Mouse (Mus musculus) left cerebral cortex, adult 18-20 months (tissue): Measurements from ENCODE around the gene Pygl. TPM values are rescaled to one million over a fixed set of nuclear protein-coding genes. Genes with fewer than 3 reads are reported as not detected.
"Not testable (repeated sequence)": the region's sequence is repeated elsewhere in the genome, so short reads cannot be mapped to it uniquely, and the experiment has no call there.

Source experiments
- DNase-seq, 2 experiments: peaks; one replicate each; pipeline ENCODE4 v3.0.0; 2021 to 2022; ENCODE audit warnings: low spot score in 2 of 2, mixed read lengths in 1 of 2
- total RNA-seq, 2 experiments: library from RNA; stranded (reverse); gene quantifications; 2 replicates each; pipeline ENCODE4 v1.2.3; 2021

Gene Pygl
- total RNA-seq, 2 experiments from 2014 or later, result 3.8 to 5.8 TPM

GRCm38 (mm10) chr12:70157292-70158066 lies 73.8 kb downstream of the Pygl start:
- no peak for DNase-seq

DNA sequence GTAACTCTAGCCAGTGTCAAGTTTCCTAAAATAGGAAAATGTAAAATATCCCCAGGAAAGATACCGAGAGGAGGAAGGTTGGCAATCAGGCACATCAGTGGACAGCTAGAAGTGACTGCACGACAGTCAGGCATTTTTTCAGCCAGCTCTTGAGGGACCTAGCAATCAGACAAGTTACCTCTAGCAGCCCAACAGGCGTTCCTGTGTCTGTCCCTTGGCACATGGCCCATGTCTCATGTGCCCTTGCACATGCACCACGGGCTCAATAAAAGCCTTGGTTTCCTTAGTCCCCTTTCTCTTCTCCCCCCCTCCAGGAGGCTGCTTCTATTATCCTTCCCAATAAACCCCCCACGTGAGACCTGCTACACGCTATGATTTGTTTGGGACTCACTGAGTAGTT lies 75.1 kb downstream of the Pygl start:
- DNase-seq, result no peak

DNA sequence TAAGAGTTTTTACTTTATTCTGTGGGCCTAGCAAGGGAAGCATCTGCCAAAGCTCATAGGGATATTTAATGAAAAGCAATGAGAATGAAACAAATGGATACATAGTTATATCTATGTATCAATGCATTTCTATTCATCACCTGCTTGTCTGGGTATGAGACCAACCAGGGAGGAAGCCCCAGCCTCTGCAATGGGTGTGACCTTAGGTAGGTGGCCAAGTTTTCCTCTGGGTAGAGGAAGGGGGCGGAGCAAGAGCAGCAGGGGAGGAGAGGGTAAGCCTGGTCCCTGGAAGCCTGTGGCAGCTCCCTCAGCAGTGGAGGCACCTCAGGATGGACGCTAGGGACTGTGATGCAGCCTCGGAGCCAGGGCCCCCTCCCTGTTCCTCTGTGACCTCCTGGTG lies 77.4 kb downstream of the Pygl start, which contains the start of gene Abhd12b:
TSS of gene Abhd12b (plus strand) at position 301 of the 400 bp plus-strand sequence.
- no peak for DNase-seq

GRCm38 (mm10) chr12:70148631-70149265 lies 82.5 kb downstream of the Pygl start:
- no peak for DNase-seq

- DNase-seq, result no peak
These were observed 83.2 kb downstream of the Pygl start for GRCm38 (mm10) chr12:70147986-70148630.

DNA sequence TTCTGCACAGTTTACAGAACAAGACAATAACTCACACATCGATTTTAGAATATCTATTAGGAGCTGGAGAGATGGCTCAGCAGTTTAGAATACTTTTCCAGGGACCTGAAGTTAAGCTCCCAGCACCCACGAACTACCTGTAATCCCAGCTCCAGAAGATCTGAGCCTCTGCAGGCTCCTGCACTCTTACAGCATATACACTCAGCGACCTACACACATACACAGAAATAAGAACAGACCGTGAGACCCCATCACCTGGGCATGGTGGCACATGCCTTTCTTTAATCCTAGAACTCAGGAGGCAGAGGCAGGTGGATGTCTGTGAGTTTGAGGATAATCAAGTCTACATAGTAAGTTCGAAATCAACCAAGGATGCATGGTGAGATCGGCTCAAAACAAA lies 85.7 kb downstream of the Pygl start:
- DNase-seq, result no peak

DNA sequence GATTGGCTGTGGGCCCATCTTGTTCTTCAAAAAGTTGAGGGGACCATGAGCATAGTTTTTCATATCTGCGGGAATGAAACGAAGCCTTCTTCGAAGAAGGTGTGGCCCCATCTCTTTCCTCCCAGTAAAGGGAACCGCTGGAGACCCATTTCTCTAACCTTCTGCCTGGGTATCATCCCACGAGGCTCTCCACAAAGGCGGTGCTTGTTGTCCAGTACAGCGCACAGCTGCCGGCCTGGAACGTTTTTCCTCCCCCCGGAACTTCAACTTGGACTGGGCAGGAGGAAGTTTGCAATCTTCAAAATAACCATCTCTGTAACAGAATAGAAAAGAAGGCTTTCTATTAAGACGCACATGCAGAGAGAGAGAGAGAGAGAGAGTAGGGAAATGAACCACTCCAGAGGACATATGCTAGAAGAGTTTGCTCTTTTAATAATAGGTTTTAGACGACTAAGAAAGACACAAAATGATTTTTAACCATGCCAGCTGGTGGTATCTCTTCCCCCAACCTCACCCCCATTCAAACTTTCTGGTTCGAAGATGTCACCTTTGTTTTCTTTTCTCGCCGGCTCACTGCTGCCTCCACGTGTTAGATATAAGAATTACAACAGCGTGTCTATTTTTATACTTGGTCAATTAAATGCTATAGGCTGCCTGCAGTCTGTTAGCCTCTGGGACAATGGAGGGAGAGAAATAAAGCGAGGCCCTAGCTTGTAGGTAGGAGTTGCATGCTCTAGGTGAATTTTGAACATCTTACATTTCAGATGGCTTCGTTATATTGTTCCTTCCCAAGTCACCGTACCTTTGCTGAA lies 86.4 kb downstream of the Pygl start:
- peak; percentile 53 to 69 for DNase-seq

DNA sequence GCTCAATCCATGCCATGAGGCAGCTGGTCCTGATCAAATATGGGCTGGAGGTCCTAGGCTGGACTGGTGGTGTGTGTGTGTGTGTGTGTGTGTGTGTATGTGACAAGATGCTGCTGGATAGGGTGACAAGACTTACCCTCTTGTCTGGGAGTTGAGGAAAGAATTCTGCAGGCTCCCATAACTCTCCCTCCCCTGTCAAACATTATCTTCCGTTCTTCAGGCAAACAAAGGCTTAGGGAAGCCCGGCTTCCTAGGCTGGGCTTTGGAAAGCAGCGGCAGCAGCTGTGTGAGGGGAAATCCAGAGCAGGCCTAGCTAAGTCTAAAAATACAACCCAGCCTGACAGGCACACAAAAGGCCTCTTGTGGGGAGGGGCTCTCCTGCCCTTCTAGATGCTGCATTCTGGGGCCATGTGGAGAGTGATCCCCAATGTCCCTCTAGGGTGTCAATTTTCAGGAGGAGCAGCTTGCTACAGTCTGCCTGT lies 87.1 kb downstream of the Pygl start:
- DNase-seq, result not testable (repeated sequence)

DNA sequence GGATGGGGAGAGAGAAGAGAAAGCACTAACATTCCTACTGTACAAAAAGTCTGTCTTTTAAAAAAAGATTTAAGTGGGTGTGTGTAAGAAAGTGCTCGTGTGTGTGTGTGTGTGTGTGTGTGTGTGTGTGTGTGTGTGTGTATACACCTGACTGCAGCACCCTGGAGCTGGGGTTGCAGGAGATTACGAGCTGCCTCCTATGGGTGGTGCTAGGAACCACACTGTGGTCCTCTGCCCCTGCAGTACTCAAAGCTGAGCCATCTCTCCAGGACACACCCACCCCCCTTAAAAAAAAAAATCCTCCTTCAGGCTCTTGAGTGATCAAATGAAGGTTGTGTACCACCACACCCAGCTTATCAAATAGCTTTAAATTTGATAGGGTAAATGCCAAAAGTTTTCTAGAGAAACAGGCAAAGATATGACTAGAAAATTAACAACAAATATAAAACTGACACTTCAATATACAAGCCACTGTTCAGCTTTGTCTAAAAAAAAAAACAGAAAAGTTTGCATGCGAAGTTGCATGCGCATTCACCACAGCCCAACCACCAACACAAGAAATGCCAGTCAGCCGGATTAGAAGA lies 90.2 kb downstream of the Pygl start:
- DNase-seq, result no peak

Other genes starting within 250 kb of the Pygl start
- 10 to 100 TPM; 17.7 to 18.1 TPM for gene Sav1, start 244.5 kb downstream of the Pygl start, total RNA-seq
- gene Nin, start 117.8 kb downstream of the Pygl start, total RNA-seq, result 10 to 100 TPM; 54.0 to 66.9 TPM
- gene Abhd12b, start 77.3 kb downstream of the Pygl start, total RNA-seq, result not detected
- 100 to 1,000 TPM; 344 to 385 TPM for gene Trim9, start 116.1 kb upstream of the Pygl start, total RNA-seq
- gene Tmx1, start 221.6 kb upstream of the Pygl start, total RNA-seq, result 10 to 100 TPM; 28.7 to 30.2 TPM